Mouse (Mus musculus) brain, embryonic 14.5 days (tissue): ENCODE results near the gene Taar8b. TPM values are rescaled to one million over a fixed set of nuclear protein-coding genes. Genes with fewer than 3 reads are reported as not detected.
A peak's percentile ranks its signal among the peaks of the same experiment; 100 is the strongest.
"Not testable (repeated sequence)": the region's sequence is repeated elsewhere in the genome, so short reads cannot be mapped to it uniquely, and the experiment has no call there.

Experiments used
- DNase-seq: peaks from one replicate; pipeline ENCODE4 v3.0.0-alpha.2; 2011; ENCODE audit warnings: low read depth
- CTCF ChIP-seq: fragments of 200-500 bp; IDR thresholded peaks from 2 replicates; pipeline ENCODE4 v1.5.1; 2012; ENCODE audit warnings: inconsistent platforms, mild to moderate bottlenecking, moderate library complexity, borderline replicate concordance; ENCODE audit not compliant: insufficient read depth, insufficient read length; ENCODE audit errors: extremely low read depth
- POLR2A ChIP-seq: fragments of 200-500 bp; IDR thresholded peaks from 2 replicates; pipeline ENCODE4 v1.6.1; 2012; ENCODE audit warnings: mild to moderate bottlenecking, inconsistent platforms, borderline replicate concordance; ENCODE audit not compliant: poor library complexity, insufficient read depth, insufficient read length, severe bottlenecking; ENCODE audit errors: extremely low read depth
- polyA plus RNA-seq: library from polyadenylated mRNA; depleted of rRNA; stranded (reverse); fragments of >200 nt; gene quantifications from 2 replicates; pipeline ENCODE4 v1.2.3, GENCODE M21; 2012; rRNA removed

Gene Taar8b
- polyA plus RNA-seq, result not detected in 2 replicates

DNA sequence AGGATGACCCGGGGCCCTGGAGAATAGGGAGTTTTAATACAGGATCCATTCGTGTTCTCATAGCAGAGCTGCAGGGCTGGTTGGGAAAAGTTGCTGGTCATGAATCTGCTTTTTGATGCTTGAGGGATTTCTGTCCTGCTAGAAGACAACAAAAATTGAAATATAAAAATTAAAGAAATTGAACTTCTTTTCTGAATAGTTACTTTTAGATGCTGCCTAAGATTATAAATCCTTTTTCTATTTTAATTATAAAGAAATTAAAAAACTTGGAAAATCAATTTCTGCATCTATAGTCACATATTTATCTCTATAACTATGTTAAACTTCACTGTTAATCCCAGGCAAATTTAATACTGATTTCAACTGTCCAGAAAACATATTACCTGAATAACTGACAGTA lies at the start of gene Taar8b:
TSS of gene Taar8b (minus strand) at position 101 of the 400 bp plus-strand sequence.
- no peak for DNase-seq
- no peak for TF ChIP-seq POLR2A
- no peak for TF ChIP-seq CTCF

- no peak for DNase-seq
- no peak for TF ChIP-seq POLR2A
- TF ChIP-seq CTCF, result no peak
These were observed 46.6 kb upstream of the Taar8b start for GRCm38 (mm10) chr10:24138623-24139261.

GRCm38 (mm10) chr10:24134071-24134645 lies 42.1 kb upstream of the Taar8b start:
- no peak for TF ChIP-seq CTCF
- no peak for TF ChIP-seq POLR2A
- DNase-seq, result no peak

- no peak for TF ChIP-seq POLR2A
- TF ChIP-seq CTCF, result no peak
- DNase-seq, result no peak
These were observed 41.0 kb upstream of the Taar8b start for GRCm38 (mm10) chr10:24133132-24133531.

DNA sequence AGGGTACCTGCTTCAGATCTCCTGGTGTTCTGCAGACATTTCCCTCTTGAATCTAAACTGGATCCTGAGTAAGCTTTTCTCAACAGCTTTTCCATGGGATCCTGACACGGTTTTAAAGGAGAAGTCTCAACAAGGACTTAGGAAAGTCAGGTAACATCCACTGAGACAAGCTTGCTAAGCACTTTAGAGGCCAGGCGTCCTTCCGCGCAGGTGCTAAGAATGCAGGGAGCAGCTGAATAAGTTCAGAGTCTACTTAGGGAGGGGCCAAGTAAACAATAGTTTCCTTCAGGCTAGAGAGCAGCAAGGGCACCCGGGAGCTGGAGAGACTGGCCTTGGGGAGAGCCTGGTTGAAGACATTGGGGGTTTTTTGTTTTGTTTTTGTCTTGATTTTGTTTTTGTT lies 40.2 kb upstream of the Taar8b start:
- peak; percentile 12 for DNase-seq
- TF ChIP-seq CTCF (no peak), POLR2A (no peak)

DNA sequence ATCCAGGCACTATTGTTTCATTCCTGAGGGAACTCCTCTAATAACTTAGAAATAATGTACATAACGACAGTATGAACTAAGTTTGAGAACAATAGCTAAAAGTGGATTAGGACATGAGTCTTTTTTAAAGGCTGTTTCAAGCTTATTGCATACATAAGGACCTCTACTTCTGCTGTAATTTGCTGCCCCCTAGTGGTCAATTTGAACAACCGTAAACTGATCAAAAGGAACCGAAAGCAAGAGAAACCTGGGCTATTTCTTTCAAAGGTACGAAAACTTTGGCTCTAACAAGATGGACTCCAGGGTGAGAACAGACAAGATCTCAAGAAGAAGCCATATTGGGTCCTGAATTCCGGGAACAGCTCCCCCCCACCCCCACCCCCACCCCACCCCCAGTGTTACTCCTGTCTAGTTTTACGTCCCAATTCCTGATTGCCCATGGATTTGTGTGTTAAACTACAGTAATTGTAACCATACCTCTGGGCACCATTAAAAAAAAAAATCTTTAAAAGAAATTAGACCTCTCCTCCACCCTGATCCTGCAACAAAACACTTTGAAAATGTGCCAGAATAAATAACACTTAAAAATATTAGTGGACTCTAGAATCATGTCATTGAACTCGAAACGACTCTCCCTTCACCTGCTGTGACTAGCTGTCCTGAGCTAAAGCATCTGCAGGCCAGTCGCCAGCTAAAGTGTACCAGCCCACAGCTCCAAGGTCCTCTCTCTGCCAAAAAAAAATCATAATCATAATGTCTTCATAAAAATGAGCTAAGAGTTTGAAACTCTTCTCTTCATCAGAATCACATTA lies 39.6 kb upstream of the Taar8b start:
- peak; percentile 93 for DNase-seq
- TF ChIP-seq CTCF, result peak; percentile 43; the same call in 1 of the 2 replicates
- no peak for TF ChIP-seq POLR2A

GRCm38 (mm10) chr10:24111116-24111778 lies 19.2 kb upstream of the Taar8b start:
- DNase-seq, result peak; percentile 77
- no peak for TF ChIP-seq POLR2A
- peak; percentile 64; the same call in 1 of the 2 replicates for TF ChIP-seq CTCF

GRCm38 (mm10) chr10:24109434-24109833 lies 17.3 kb upstream of the Taar8b start, which contains the start of gene Taar9:
Gene Taar9, minus strand, starts transcription at chr10:24109534.
- not testable (repeated sequence) for DNase-seq

GRCm38 (mm10) chr10:24108236-24108635 lies 16.1 kb upstream of the Taar8b start:
- no peak for DNase-seq

DNA sequence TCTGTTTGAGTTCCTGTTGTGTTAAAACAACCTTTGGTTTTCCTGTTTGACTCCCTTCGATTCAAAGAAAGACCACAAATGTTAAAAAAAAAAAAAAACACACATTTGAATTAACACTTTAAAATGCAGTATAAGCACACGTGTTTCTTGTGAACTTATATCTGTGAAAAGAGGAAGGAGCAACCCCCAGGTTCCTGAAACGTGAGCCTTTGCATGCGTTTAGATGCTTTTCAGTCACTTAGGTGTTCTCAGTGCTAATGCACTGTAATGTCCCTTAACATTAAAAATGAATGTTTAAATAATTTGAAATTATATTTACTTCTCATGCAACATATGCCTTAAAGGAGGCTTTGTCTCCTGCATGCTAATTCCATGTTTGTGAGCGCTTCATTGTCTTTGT lies 15.7 kb upstream of the Taar8b start:
- DNase-seq, result no peak
- TF ChIP-seq CTCF (no peak), POLR2A (no peak)

More at GRCm38 (mm10) chr10:24108236-24108635, 16.1 kb upstream of the Taar8b start:
- TF ChIP-seq POLR2A (no peak), CTCF (no peak)

- DNase-seq, result not testable (repeated sequence)
These were observed 11.2 kb upstream of the Taar8b start for GRCm38 (mm10) chr10:24103299-24103698.

- not testable (repeated sequence) for DNase-seq
These were observed 9.7 kb upstream of the Taar8b start, which contains the start of gene Taar8c for GRCm38 (mm10) chr10:24101812-24102211. Gene Taar8c, minus strand, starts transcription at chr10:24101912.

- not testable (repeated sequence) for DNase-seq
These were observed 4.9 kb upstream of the Taar8b start for GRCm38 (mm10) chr10:24097010-24097409.
